Mouse (Mus musculus): ENCODE data around the gene F8a. TPM values are rescaled to one million over a fixed set of nuclear protein-coding genes. Genes with fewer than 3 reads are reported as not detected.

F8a gene
- total and polyA plus RNA-seq, 3 experiments: 4.9 to 5.0 (median 4.9) TPM

- peak overlapping the region; percentile 91 for H3K27ac ChIP-seq (ENCODE audit: insufficient read depth, low read depth)
- peak overlapping the region; percentile 68 for H3K9ac ChIP-seq (ENCODE audit: insufficient read depth, low read depth)
- H3K4me1 ChIP-seq (ENCODE audit: control insufficient read depth in 1 of 2, insufficient read depth in 2 of 2): no peaks in the 10 kb centered on the region
- DNase-seq (ENCODE audit: extremely low read depth): no peak
- H3K4me2 ChIP-seq (ENCODE audit: insufficient read depth, low read depth, poor library complexity, severe bottlenecking): peak overlapping the region; percentile 87
- no peaks in the 10 kb centered on the region for H3K27me3 ChIP-seq (replicated peaks)
- H3K36me3 ChIP-seq (replicated peaks in 1 of 2; ENCODE audit: control insufficient read depth in 1 of 2, insufficient read depth in 1 of 2, low read length in 1 of 2): no peaks in the 10 kb centered on the region
- H3K79me2 ChIP-seq (replicated peaks; ENCODE audit: control insufficient read depth, extremely low read depth, insufficient read depth, poor library complexity, severe bottlenecking): no peaks in the 10 kb centered on the region
- H3K9me3 ChIP-seq (replicated peaks; ENCODE audit: low read length): no peaks in the 10 kb centered on the region
- in situ Hi-C loops (cut with MboI; ENCODE audit: low pct_ligation_motif_present, low pct_unique_long_range_greater_than_20kb, low sequenced_read_pairs) (loop anchor here (25.0 kb wide), 1 partner anchor 184 kb away; the partner anchor contains the start of gene Zfp92), dilution Hi-C loops (cut with MboI; ENCODE audit: extremely low pct_ligation_motif_present, extremely low pct_unique_long_range_greater_than_20kb, low sequenced_read_pairs) (no loop called here)
- peak overlapping the region; percentile 48 to 87 (median 70) for H3K4me3 ChIP-seq (replicated peaks in 1 of 3; ENCODE audit: low read depth in 2 of 3, low read length in 2 of 3, poor library complexity in 1 of 3)
- no peak for TF ChIP-seq ZC3H11A (IDR thresholded peaks at IDR 0.05; ENCODE audit: low read depth, low read length)
- TF ChIP-seq RCOR1 (conservative IDR thresholded peaks at IDR 0.05; ENCODE audit: low read depth, low read length): no peak
- TF ChIP-seq MXI1 (IDR thresholded peaks at IDR 0.05; ENCODE audit: low read depth, low read length): peak; percentile 51; the same call in 1 of the 2 replicates
- no peak for TF ChIP-seq USF1 (IDR thresholded peaks at IDR 0.05; ENCODE audit: low read depth, low read length)
- no peak for TF ChIP-seq SMC3 (IDR thresholded peaks at IDR 0.05; ENCODE audit: low read depth, low read length)
- no peak for TF ChIP-seq UBTF (IDR thresholded peaks at IDR 0.05; ENCODE audit: low read depth, low read length)
- no peak for TF ChIP-seq USF2 (conservative IDR thresholded peaks at IDR 0.05; ENCODE audit: low read depth, low read length)
- TF ChIP-seq ELF1 (IDR thresholded peaks at IDR 0.05; ENCODE audit: low read depth, low read length): no peak
- TF ChIP-seq TCF12 (IDR thresholded peaks at IDR 0.05; ENCODE audit: low read depth, low read length): no peak
- peak in 1 of 2 experiments; percentile 30; a peak in 2 of 4 replicates for TF ChIP-seq CTCF (conservative IDR thresholded peaks at IDR 0.05 in 1 of 2, IDR thresholded peaks at IDR 0.05 in 1 of 2; ENCODE audit: low read depth in 2 of 2, low read length in 2 of 2)
- TF ChIP-seq MAX (IDR thresholded peaks at IDR 0.05; ENCODE audit: low read length): no peak
- no peak for TF ChIP-seq NRF1 (IDR thresholded peaks at IDR 0.05; ENCODE audit: low read depth, low read length)
- TF ChIP-seq ZMIZ1 (IDR thresholded peaks at IDR 0.05; ENCODE audit: low read depth, low read length): no peak
- TF ChIP-seq ZKSCAN1 (IDR thresholded peaks at IDR 0.05; ENCODE audit: borderline replicate concordance, low read depth, low read length): no peak
- TF ChIP-seq ETS1 (conservative IDR thresholded peaks at IDR 0.05; ENCODE audit: low read depth, low read length): no peak
- no peak for TF ChIP-seq CHD2 (IDR thresholded peaks at IDR 0.05; ENCODE audit: low read length)
- TF ChIP-seq IRF4 (IDR thresholded peaks at IDR 0.05; ENCODE audit: low read depth, low read length): no peak
- 0 out of 2 replicates have a peak, but pooled peaks have one; percentile 11 for TF ChIP-seq MYC (IDR thresholded peaks at IDR 0.05; ENCODE audit: low read depth, low read length)
- no peak for TF ChIP-seq MAFK (IDR thresholded peaks at IDR 0.05; ENCODE audit: insufficient replicate concordance, low read length)
- no peak for TF ChIP-seq CHD1 (IDR thresholded peaks at IDR 0.05; ENCODE audit: low read depth, low read length)
- no peak for TF ChIP-seq ZNF384 (IDR thresholded peaks at IDR 0.05; ENCODE audit: low read depth, low read length)
- TF ChIP-seq BHLHE40 (IDR thresholded peaks at IDR 0.05; ENCODE audit: low read depth, low read length): peak; percentile 75
- no peak for TF ChIP-seq MEF2A (IDR thresholded peaks at IDR 0.05; ENCODE audit: borderline replicate concordance, low read depth, low read length)
- no peak for TF ChIP-seq MAZ (IDR thresholded peaks at IDR 0.05; ENCODE audit: low read depth, low read length)
Measured at GRCm38 (mm10) chrX:73228606-73229214, 619 bp downstream of the F8a start.
